Mouse (Mus musculus) Muller cell, postnatal 12 days (primary cell): ENCODE results near the gene Cacna1a.
A peak's percentile ranks its signal among the peaks of the same experiment; 100 is the strongest.

Source experiments
- DNase-seq: peaks from one replicate; pipeline ENCODE4 v3.0.0-alpha.2; 2015; ENCODE audit errors: inconsistent ontology term

The Cacna1a gene

DNA sequence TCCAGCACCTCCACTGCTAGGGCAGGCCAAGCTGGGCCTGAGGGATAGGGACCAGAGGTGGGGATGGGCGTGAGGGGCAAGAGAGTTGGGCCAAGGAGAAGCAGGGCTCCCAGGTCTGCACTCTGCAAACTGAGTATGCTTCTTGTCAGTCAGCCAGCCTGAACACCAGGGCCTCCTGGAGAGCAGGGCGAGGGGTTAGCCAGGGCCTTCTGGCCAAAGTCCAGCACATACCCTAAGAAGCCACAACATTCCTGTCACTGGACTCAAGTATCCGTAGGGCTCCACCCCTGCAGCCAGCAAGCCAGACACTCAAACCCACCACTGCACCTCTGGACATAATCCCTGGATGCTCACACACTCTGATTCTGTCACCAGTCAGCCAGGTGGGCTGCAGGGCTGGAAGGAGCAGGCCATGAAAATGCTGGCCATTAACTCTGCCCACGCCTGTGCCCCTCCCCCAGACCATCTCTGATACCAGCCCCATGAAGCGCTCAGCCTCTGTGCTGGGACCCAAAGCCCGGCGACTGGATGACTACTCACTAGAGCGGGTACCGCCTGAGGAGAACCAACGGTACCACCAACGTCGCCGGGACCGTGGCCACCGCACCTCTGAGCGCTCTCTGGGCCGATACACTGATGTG lies 247.9 kb downstream of the Cacna1a start:
- DNase-seq, result peak; percentile 66

DNA sequence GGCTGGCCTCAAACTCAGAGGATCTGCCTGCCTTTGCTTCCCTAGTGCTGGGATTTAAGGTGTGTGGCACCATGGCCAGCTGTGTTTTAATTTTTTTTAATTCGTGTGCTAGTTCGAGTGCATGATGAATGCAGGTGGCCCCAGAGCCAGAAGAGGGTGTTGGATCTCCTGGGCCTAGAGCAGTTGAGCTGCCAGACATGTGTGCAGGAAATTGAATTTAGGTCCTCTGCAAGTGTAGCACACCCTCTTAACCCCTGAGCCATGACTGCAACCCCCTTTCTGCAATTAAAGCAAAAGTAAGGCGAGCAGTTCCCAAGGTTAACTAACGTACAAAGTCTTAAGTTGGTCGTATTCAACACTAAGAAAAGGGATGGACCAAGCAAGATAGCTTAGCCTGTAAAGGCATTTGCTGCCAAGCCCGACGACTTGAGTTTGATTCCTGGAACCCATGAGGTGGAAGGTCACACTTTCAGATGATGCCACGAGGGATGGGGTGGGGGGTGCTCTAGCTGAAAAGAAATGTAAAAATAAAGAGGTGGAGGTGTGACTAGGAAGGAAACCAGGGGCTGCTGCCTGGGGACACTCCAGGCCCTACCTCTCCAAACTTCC lies 249.8 kb downstream of the Cacna1a start:
- DNase-seq, result no peak

DNA sequence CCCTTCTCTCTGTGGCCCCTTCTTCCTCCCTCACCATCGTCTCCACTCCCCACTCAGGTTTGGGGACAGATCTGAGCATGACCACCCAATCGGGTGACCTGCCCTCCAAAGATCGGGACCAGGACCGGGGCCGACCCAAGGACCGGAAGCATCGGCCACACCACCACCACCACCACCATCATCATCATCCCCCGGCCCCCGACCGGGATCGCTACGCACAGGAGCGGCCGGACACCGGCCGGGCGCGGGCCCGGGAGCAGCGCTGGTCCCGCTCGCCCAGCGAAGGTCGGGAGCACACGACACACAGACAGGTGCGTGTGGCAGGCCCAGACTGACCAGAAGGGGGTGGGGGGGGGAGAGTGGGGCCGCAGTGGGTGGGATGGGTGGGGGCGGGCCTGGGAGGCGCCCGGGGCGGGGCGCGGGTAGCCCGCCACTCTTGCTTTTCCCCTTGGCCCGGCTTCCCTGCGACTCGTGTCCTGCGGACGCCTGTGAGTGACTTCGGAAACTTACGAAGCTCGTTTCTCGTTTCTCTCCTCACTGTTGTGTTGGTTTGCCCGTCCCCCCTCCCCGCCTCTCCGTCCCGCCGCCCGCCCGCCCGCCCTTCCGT lies 250.4 kb downstream of the Cacna1a start:
- peak; percentile 27 for DNase-seq

DNA sequence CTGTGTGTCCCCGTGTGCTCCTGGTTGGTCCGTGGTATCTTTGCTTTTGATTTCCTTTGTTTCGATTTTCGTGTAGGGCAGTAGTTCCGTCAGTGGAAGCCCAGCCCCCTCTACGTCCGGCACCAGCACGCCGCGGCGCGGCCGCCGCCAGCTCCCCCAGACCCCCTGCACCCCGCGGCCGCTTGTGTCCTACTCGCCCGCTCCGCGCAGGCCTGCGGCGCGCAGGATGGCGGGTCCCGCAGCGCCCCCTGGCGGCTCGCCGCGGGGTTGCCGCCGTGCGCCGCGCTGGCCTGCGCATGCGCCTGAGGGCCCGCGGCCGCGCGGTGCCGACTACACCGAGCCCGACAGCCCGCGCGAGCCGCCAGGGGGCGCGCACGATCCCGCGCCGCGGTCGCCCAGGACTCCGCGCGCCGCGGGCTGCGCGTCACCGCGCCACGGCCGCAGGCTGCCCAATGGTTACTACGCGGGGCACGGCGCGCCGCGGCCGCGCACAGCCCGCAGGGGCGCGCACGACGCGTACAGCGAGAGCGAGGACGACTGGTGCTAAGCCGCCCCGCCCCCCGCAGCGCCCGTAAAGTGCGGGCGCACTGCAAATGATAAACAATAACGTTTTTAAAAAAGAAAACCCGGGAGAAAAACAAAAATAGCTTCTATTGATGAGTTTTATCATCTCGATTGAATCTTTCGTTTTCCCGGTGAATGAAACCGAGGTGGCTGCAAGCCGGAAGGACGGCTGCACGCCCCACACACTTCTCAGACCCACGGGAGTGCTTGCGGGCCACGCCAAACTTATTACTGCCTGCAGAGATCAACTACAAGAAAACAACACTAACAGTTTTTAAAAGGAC lies 251.1 kb downstream of the Cacna1a start:
- peak; percentile 96 for DNase-seq

DNA sequence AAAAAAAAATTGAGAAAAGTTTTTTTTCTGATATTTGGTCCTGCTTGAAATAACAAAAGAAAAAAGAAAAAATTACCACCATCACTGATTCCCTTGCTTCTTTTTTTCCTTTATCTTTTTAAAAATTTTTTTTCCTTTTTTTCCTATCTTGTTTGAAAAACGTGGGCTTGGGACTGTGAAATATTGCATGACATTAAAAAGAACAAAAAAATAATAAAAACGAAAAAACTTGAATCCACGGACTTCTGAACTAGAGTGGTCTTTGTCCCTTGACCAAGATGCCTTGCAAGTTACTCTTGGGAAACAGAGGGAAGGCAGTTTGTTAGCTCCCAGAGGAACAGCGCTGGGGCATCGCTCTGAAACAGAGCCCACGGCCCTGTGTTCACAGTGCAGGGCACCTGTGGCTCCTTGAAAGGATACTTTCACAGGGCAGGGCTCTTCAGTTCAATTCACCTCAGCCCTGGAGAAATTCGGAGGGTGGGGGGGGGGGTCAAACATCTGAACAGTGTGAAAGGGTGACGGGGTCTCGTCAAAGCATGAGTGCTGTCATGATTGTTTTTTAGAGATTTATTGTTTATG lies 251.9 kb downstream of the Cacna1a start:
- DNase-seq, result peak; percentile 52

DNA sequence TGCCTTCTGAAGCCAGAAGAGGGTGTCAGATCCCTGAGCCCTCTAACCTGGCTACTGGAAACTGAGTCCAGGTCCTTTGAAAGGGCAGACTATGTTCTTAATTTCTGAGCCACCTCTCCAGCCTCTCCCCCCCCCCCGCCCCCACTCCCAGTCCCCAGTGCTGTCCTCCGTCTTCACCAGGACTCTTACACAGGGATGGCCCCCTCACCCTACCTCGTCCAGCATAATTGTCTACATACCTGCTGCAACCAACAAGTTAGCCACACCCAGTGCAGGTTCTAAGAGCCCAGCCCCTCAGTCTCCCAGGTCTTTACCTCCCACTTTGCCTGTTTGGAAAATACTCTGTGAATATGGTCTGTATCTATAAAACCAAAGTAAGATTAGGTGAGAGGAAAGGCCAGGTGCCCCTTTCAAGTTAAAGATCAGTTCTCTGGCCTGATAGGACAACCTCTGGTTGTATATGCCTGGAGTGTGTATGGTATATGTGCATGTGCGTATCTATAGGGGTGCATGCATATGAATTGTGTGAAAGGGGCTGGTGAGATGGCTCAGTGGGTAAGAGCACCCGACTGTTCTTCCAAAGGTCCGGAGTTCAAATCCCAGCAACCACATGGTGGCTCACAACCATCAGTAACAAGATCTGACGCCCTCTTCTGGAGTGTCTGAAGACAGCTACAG lies 252.5 kb downstream of the Cacna1a start:
- DNase-seq, result no peak

DNA sequence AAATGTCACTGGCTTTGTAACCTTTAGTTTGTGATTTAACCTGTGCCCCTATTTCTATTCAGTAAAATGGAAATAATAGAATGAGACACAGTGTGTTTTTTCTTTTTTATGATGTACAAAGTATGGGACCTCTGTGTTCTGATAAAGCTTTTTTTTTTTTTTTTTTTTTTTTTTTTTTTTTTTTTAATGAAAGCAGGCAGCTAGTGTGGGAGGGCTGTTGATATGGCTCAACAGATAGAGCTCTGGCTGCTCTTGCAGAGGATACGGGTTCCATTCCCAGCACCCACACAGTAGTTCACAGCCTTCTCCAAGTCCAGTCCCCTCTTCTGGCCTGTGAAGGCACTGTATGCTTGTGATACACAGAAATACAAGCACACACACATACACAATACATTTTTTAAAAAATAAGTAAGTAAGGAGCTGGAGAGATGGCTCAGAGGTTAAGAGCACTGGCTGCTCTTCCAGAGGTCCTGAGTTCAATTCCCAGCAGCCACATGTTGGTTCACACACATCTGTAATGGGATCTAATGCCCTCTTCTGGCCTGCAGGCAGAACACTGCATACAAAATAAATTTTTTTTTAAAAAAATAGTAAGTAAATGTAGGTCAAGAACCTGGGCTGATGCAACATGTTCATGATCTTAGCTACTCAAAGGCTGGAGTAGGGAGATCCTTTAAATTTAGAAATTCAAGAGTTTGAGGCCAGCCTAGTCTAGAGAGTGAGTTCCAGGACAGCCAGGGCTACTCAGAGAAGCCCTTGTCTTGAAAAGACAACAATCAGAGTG lies 253.5 kb downstream of the Cacna1a start:
- DNase-seq, result no peak

DNA sequence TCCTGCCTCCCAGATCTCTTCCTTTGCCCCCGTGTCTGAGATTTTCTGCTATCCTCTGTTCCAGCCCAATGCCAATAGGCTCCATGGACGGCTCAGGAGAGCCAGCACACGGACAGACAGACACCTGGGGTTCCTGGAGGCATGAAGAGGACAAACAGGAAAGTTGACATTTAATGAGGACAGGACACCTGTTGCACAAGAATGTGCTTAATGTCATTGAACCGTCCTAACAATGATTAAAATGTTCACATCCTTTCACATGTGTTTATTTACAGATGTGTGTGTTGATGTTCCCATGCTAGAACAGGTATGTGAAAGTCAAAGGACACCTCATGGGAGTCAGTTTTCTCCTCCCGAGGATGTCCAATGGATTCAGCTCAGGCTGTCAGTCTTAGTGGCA lies 254.8 kb downstream of the Cacna1a start:
- no peak for DNase-seq

DNA sequence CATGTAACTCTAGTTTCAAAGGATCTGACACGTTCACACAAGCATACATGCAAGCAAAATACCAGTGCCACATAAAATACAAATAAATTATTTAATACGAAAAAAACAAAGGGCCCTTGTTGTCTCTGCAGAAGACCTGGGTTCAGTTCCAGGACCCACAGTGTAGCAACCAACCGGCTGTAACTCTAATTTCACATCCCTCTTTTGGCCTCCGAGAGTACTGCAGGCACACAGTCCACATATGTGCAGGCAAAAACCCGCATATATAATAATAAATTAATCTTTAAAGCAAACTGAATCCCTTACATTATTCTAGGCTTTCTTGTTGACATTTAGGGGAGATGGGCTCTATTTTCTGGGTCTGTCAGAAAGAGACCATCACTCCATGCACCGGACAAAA lies 258.6 kb downstream of the Cacna1a start:
- no peak for DNase-seq

DNA sequence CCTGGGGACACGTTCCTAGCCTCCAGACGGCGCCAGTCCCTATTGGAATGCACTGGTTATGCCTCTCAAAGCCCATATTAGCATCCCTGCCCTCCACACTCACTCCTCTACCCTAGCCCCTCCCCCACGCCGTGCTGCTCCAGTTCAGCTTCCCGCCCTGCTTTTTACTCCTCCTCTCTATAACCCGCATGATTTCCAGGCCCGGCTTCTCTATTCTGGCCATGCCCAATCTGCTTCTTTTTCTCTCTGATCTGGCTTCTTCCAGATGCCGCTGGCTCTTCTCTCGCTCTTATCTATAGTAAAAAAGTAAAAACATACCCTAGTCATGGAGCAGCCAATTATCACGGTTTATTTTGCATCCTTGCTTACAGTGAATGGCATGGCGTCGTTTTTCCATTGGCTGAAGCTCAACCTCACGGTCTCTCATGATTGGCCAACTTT lies 259.2 kb downstream of the Cacna1a start:
- peak; percentile 45 for DNase-seq

DNA sequence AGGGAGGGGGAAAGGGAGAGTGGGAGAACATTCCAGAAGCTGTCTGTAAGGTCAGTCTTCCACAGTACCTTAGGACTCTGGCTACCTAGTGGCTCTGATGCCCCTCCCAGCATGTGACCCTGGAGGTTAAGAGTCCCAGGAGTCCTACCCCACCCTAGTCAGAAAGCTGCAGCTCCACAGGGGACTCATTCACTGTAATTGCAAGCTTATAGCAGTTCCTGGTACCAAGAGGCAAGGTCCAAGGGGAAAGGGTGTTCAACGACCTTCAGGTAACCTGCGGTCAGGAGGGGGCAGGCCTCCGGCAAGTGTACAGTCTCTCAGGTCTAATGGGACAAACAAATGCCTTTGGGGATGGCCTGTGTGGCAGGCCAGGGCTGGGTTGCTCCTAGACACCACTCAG lies 262.0 kb downstream of the Cacna1a start:
- DNase-seq, result no peak

DNA sequence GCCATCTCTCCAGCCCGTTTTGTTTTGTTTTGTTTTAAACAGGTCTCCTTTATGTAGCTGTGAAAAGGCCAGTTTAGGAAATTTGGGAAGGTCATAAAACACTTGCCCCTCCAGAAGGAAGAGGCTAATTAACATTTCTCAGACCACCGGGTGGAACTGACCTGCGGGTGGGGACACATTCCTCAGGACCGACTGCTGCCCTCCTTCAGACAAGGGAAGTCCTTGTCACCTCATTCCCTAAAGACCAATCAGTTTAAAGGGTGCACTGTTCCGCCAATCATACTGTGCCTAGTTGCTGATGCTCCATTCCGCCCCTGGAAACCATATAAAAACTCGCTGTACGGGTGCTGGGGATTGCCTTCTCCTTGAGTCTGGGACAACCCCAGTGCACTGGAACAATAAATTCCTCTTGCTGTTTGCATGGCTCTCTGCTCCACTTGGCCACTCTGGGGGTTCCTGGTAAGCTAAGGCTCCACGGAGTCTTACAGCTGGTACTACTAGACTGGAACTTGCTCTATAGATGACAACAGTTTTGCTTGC lies 264.9 kb downstream of the Cacna1a start:
- DNase-seq, result no peak

DNA sequence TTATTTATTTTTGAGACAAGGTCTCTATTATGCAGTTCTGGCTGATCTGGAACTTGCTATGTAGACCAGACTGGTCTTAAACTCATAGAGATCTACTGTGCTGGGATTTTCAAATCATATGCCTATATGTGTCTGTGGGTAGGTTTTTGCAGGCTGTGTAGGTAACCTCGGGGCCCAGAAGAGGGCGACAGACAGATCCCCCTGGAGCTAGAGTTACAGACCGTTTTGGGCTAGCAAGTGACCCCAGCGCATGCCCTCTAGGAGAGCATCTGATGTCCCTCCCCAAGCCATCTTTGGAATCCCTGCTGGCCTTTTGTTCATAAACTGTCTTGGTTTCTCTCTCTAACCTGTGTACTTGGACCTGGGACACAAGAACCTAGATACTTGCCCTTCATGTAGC lies 266.4 kb downstream of the Cacna1a start:
- DNase-seq, result no peak

DNA sequence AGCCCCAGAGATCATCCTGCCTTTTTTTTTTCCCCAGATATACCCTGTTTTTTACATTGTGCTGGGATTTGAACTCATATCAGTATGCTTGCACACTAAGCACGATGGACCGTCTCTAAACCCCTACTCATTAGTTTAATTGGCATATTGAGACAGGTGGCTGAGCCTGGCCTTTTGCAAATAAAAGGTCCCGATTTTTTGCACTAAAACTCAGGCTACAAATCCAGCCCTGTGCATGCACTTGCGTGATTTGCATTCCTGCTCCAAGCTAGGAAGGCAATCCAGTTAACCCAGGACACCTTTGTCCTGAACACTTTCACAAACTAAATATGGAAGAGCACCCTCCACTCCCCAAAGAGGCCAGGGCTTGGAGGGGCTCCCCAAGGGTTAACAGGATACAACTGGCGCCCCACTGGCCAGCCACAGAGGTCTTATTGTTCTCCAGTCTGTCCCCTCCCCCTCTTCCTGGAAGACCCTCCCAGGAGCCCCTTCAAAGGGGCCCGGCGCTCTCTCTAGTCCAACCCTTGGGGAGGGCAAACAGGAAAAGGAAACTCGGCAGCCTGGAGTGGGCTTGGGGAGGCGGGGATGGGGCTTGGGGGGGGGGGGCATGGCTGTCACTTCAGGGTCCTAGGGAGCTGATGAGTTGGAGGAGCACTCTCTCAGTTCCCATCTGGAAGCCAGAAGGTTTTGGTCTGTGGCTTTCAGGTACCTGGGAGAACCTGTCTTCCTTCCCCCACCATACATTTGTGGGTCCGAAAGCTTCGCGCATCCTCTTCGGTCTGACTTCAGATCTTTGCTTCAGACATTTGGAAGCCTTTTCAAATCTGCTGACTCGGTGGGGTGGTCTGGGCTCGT lies 267.3 kb downstream of the Cacna1a start:
- DNase-seq, result no peak

DNA sequence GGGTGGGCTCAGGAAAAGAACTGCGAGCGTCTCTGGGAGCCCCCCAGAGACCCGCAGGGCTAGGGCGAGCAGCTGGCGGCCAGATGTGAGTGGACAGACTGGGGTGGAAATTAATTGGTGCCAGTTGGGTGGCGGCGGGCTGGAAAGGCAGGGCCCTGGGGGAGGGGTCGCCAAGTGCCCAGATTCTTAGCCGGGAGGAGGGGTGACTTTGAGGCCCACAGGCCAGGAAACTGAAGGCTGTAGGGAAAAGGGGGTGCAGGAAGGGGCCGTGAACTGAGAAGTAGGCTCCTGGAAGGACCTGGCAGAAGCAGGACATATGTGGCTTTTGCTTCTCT lies 267.9 kb downstream of the Cacna1a start:
- DNase-seq, result no peak

DNA sequence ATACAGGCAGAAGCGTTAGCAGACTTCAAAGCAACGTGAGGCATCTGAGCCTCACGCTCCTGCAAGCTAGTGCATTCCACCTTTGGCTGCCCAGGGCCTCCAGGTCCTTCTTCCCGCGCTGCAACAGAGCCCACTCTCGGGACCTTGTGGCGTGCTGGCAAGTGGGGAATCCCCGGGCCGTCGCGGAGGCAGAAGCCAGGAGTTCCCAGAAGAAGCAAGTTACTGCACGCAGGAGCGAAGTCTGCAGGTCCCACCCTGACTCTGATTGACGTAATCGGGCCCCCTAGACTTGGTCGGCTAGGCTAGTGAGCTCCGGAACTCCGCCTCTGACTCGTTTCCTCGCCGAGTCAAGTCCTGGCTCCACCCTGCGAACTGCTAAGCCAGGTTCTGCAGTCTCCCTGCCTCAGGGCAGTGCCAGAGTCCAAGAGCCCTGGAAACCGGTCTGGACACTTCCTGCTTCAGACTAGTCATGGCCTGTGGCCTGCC lies 268.4 kb downstream of the Cacna1a start:
- DNase-seq, result peak; percentile 64

DNA sequence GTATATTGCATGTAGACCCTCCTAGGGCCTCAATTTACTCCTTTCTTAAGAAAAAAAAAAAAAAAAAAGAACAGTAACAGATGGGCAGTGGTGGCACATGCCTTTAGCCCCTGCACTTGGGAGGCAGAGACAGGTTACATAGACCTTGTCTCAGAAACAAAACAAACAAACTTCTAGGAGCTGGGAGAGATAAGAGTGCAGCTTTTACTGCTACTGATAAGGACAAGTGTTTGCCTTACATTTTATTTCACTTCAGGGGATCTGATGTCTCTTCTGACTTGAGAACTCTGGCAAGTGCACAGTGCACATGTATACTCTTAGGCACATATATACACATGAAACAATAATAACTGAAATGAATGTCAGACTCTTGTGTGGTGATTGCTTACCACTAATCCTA lies 269.0 kb downstream of the Cacna1a start:
- DNase-seq, result no peak

DNA sequence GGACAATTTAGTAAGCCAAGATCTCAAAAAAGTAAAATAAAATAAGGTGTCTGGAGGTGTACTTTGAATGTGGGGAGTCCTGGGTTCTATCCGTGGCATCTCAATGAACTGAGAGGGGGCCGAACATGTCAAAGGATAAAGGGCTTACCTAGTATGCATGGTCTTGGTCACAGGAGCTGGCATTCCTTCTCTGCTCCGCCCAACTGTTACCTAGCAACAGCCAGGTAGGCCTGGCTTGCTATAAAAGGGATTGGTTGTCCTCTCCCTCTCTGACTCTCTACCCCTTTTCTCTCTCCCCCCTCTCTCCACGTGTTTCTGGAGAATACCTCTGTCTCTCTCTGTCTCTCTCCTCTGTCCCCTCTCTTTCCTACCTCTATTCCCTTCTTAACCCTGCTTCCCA lies 269.4 kb downstream of the Cacna1a start:
- DNase-seq, result no peak

DNA sequence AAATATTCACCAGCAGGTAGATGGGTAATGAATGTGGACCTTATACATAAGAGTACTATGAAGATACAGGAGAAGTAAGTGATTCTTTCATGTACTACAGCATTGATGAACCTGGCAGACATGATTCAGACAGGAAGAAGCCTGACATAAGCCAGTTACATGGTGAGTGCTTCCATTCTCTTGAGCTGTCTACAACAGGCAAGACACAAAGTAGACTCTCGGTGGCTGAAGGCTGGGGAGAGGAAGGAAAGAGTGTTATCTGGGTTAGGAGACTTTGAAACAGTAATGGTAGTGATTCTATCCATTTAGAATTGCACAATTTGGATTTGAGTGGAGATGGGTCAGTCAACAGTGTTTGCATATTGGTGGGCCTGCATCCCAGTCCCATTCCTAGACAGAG lies 270.7 kb downstream of the Cacna1a start:
- peak; percentile 28 for DNase-seq
